Mouse (Mus musculus) CD4-positive, CD25-positive, alpha-beta regulatory T cell, adult 4 months (primary cell): ENCODE results near the gene Gulp1. TPM values are rescaled to one million over a fixed set of nuclear protein-coding genes. Genes with fewer than 3 reads are reported as not detected.

Source experiments
- ATAC-seq: one replicate; pipeline ENCODE4 v1.8.0; 2017
- polyA plus RNA-seq, 2 experiments: library from polyadenylated mRNA; unstranded; fragments of 100-300 nt; shearing (Covaris generic); gene quantifications; one replicate each; pipeline ENCODE4 v1.2.1; 2017

Gulp1 gene
- polyA plus RNA-seq = not detected

- no peak for ATAC-seq
Measured at GRCm38 (mm10) chr1:44551461-44552370, at the start of gene Gulp1. Gene Gulp1, plus strand, starts transcription at chr1:44551511.

GRCm38 (mm10) chr1:44550261-44550660 is 1.1 kb upstream of the Gulp1 start:
- no peak for ATAC-seq

- ATAC-seq = no peak
Measured at GRCm38 (mm10) chr1:44552371-44552841, 1.1 kb downstream of the Gulp1 start.

DNA sequence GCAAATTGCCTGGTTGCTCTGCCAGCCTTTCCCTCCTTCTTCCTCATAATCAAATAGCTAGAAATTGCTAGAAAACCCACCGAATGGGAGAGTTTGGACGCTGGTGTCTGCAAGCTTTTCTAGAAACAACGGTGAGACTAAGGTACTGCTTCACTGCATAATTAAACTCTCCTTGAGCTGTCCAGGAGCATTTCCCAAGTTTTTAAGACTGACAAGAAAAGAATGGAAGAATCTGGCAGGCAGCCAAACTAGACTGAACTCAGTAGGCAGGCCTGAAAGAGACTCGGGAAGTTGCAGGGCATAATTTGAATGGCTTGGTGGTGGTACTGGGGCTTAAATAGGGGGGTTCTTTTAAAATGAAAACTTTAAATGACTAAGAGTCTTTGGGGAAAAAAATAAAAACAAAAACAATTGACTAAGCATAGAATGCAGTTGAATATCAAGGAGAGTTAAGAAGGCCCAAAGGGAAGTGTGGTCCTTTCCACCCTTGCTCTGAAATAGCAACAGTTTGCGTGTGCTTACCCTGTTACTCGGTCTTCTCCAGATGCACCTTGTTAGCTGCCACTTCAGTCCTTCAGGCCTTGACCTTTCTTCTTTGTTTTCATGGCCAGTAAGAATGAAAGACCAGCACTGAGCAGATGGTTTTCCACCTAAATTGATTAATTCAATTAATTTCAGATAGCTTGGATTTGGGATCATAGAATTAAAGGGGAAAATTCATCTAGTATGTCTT is 2.0 kb downstream of the Gulp1 start:
- no peak for ATAC-seq

DNA sequence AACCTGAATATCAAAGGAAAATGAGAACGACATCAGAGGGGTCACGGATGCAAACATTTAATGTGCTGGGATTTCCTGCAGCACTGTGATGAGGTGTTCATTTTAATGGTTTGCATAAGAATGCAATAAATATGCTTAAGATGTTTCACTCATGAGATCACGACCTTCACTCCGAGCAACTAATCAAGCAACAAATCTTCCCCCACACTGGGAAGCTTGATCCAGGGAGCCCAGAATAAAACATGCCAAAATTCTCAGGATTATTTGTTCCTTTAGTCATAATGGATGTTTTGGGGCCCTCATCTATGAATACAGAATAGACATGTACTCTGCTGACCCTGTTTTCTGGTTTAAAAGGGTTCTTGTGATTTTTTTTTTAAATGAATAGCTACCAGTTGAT is 16.1 kb downstream of the Gulp1 start:
- ATAC-seq = no peak

GRCm38 (mm10) chr1:44568296-44568695 is 17.0 kb downstream of the Gulp1 start:
- ATAC-seq = no peak

DNA sequence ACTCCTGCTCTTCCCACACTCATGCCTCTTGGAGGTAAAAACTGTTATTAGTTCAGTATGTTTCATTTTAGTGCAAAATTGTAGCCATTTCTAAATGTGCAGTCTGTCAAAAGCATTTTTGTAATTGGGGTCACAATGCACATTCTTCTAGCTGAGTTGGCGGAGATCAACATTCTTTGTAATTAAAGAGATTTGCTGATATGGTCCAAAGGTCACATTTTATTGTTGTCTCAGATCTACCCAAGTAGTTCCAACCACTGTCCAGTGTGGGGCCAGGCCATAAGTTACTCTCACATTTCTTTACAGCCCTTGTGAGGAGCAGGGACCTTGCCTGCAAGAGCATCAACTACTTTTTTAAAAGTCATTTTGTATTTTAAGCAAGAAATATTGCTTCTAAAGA is 24.7 kb downstream of the Gulp1 start:
- ATAC-seq = no peak

DNA sequence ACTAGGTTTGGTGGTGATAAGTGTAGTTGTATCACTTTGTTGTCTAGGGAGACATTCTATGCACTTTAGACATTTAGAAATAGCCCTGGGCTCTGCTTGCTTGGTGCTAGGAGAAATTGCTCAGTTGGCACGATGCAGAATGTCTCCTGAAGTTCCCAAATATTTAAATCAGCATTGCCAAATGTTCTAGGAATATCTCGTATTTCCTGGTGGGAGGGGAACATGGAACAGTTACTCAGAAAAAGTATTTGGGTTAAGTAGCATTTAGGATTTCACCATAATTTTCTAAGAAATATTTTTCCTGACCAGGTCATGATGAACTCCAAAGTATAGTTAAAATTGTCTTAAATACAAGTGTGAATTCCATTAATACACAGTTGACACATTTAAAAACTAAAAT is 25.3 kb downstream of the Gulp1 start:
- no peak for ATAC-seq

- no peak for ATAC-seq
Measured at GRCm38 (mm10) chr1:44580390-44580789, 29.1 kb downstream of the Gulp1 start.

DNA sequence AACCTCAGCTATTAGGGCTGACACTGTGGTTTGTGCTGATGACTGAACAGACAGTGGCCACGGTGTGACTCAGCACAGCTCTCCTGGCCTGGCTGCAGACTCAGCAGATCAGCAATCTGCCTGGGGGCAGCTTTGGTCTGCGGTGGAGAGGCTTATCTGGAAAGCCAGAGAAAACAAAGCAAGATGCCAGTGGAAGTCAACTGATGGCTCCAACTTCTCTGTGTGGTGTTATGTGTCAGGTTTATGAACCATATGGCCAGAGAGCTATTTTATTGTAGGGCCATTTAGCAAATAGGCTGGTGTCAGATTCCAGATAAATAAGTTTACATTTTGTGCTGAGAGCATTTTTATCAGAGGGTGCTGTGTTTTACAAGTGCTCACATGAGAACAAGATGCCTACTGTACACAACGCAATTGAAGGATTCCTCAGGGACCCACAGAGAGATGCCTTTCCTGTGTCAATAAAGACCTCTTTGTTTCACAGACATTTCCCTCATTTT is 33.6 kb downstream of the Gulp1 start:
- no peak for ATAC-seq

GRCm38 (mm10) chr1:44591742-44592141 is 40.4 kb downstream of the Gulp1 start:
- no peak for ATAC-seq

GRCm38 (mm10) chr1:44593109-44593508 is 41.8 kb downstream of the Gulp1 start:
- no peak for ATAC-seq

- ATAC-seq = no peak
Measured at GRCm38 (mm10) chr1:44598312-44598711, 47.0 kb downstream of the Gulp1 start.

DNA sequence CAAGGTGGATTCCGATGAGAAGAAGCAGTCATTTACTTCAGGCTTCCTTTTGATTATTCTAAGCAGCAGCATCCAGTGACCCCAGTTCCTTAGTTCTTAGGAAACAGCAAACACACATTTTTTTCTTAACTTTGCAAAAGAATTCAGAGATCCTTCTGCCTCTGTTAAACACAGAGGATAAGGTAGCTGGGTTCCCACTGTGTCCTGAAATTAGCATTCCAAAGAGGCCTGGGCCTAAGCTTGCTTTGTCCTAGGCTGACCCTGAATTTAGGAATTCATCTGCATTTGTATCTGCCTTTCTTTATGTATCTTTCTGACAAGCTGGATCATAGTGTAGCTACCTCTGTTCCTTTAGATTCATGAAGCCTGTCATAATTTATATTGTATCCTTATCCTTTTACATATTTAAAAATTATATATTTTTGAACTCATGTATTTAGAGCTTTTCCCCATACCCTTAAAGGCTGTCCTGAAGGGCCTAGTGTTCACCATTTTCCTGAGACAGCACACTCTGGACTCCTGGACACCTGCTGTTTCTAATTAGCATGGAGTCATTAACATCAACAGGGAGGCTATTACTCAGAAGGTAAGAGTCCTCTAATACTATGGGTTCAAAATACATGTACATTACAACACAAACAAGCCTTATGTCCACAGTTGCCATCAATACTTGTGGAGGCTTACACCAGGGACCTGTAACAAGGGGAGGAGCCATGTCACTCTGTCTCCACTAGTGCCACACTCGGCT is 62.2 kb downstream of the Gulp1 start:
- no peak for ATAC-seq

DNA sequence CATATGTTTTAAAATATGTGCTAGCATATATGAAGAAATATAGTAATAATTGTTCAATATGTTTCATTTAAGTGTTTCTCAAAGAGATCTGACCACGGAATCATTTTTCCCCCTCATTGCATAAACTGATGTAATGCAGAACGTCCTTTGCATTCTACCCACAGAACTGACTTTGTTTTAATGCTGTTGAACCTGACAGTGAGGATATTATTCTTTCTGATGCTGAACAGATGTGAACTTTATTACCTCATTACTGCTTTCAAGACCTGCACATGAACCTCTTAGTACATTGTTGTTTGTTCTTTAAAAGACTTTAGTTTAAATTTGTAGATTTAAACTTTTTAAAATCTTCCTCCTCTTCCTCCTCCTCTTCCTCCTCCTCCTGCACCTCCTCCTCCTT is 67.4 kb downstream of the Gulp1 start:
- ATAC-seq = no peak

GRCm38 (mm10) chr1:44634481-44634880 is 83.2 kb downstream of the Gulp1 start:
- ATAC-seq = no peak

- ATAC-seq = no peak
Measured at GRCm38 (mm10) chr1:44645678-44646276, 94.5 kb downstream of the Gulp1 start.

DNA sequence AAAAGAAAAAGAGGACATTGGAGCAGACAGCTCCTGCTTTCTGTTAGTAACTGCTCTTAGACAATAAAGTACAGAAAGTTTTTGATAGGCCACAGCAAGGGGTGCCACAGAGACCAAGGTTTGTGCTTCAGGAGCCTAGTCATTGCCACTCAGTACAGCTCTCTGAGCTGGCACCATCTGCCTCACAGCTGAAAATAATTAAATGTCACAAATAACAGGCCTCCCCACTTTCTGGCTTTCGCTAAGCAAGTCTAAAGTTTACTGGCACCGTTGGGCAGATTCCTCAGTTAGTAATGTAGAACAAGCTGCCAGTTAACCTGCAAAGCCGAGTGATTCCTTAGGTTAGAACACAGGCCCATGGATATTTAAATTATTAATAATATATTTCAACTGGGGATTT is 127.7 kb downstream of the Gulp1 start:
- no peak for ATAC-seq

- no peak for ATAC-seq
Measured at GRCm38 (mm10) chr1:44679415-44679814, 128.1 kb downstream of the Gulp1 start.

DNA sequence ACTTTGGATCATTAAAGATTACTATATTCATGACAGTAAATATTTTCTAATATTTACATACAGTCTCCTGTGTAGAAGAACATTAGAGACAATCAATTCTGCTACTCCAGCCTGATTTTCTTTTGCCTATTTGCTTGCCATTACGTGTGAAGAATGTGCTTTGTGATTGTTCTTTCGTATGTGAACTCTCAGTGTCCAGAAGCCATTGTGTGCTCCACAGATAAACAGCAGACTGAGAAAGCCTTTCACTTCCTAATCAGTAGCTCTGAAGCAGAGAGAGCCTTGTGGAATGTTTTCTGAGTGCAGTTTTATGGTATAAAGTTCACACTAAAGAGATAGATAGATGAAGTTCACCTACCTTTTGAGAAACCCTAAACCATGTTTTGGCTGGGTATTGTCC is 131.2 kb downstream of the Gulp1 start:
- no peak for ATAC-seq

- no peak for ATAC-seq
Measured at GRCm38 (mm10) chr1:44683723-44684122, 132.4 kb downstream of the Gulp1 start.

DNA sequence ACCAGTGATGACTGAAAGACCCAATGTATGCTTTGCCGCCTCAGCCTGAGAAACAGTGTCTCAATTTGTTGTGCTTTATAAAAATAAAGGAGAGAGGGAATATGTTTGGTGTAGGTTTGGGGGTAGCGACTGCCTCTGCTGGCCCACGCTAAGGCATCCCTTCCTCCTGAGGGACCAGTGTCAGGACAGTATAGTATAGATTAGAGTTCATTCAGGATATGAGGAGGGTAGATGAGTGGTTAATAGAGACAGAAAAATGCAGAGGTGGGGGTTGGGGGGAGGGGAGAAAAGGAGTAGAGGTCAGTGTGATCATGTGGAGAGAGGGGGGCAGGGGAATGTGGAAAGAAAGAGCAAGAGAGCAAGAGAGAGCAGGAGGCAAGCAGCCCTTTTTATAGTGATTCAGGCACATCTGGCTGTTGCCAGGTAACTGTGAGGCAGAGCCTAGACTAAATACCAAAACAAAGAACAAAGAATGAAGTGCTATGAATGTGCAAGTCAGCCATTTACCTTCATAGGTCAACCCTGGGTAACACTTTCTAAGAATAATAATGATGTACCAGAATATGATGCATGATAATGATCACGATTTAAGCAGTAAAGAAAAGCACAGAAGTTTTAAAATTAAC is 169.6 kb downstream of the Gulp1 start:
- ATAC-seq = no peak
